Mouse (Mus musculus) small intestine, adult 2 months (tissue): ENCODE results near the gene Tead3.

Experiments
- CTCF ChIP-seq: fragments of 200-500 bp; IDR thresholded peaks from 2 replicates; pipeline ENCODE4 v1.5.1; 2012; ENCODE audit warnings: low read depth, mild to moderate bottlenecking, control low read depth, inconsistent platforms, low read length, moderate library complexity, mixed read lengths; ENCODE audit not compliant: insufficient replicate concordance, insufficient read length; ENCODE audit errors: extremely low read depth
- POLR2A ChIP-seq: fragments of 200-500 bp; IDR thresholded peaks from 2 replicates; pipeline ENCODE4 v1.6.1; 2012; ENCODE audit warnings: low read depth, mild to moderate bottlenecking, control low read depth, inconsistent platforms, low read length, moderate library complexity

DNA sequence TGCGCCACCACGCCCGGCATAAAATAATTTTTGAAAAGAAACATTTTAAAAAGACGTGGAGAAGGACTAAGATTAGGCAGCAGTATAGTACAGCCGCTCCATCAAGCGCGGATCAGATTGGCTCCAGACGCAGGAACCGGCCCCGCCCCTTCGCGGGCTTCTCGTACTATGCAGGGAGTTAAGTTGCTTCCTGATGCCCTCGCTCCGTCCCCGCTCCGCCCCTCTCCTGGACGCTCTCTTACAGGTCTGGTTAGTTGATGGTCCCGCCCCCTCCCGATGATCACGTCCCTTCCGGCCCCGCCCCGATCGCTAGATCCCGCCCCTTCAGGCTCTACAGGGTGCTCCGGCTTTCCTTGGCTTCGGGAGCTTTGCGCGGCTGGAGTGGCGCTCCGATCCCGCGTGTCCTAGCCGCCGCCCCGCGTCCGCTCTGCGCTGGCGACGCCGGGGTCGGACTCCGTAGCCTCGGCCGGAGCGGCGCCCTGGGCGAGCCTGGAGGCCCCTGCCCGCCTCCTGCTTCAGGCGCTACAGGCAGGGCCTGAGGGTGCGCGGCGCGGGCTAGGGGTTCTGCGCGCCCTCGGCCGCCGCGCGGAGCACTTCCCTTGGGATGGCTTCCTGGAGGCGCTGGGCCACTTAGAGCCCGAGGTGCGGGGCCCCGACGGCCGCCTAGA, 37.3 kb downstream of the Tead3 start, which contains the start of gene Fance:
- TF ChIP-seq POLR2A (peak; percentile 86), CTCF (no peak)
